Mouse (Mus musculus) megakaryocyte, embryonic 14.5 days (primary cell): ENCODE data around the gene Gm20716. TPM values are rescaled to one million over a fixed set of nuclear protein-coding genes. Genes with fewer than 3 reads are reported as not detected.
A peak's percentile ranks its signal among the peaks of the same experiment; 100 is the strongest.

Experiments used
- H3K27me3 ChIP-seq: replicated peaks from 2 replicates; pipeline ENCODE3; 2012; ENCODE audit warnings: inconsistent platforms
- H3K36me3 ChIP-seq: replicated peaks from 2 replicates; pipeline ENCODE3; 2012; ENCODE audit warnings: low read length, inconsistent platforms, mixed read lengths
- H3K4me1 ChIP-seq: 2 replicates; pipeline ENCODE4 v1.6.1; 2012; ENCODE audit warnings: inconsistent platforms
- H3K4me3 ChIP-seq: replicated peaks from 2 replicates; pipeline ENCODE3; 2012; ENCODE audit warnings: moderate library complexity, mild to moderate bottlenecking, inconsistent platforms
- H3K9me3 ChIP-seq: 2 replicates; pipeline ENCODE4 v1.6.1; 2012; ENCODE audit warnings: inconsistent platforms
- FLI1 ChIP-seq: IDR thresholded peaks from 2 replicates; pipeline ENCODE4 v1.6.1; 2012; ENCODE audit warnings: low read length, inconsistent platforms, mixed read lengths
- GATA1 ChIP-seq: IDR thresholded peaks from 3 replicates; pipeline ENCODE4 v1.6.1; 2012; ENCODE audit warnings: mixed read lengths, low read length, inconsistent platforms, borderline replicate concordance
- polyA plus RNA-seq: library from polyadenylated mRNA; stranded (reverse); fragments of >175 nt; gene quantifications from 2 replicates; pipeline ENCODE4 v1.2.3, GENCODE M21; 2012; ENCODE audit warnings: low replicate concordance; ENCODE audit not compliant: insufficient read depth

Gm20716 gene
- polyA plus RNA-seq = not detected in 2 replicates

DNA sequence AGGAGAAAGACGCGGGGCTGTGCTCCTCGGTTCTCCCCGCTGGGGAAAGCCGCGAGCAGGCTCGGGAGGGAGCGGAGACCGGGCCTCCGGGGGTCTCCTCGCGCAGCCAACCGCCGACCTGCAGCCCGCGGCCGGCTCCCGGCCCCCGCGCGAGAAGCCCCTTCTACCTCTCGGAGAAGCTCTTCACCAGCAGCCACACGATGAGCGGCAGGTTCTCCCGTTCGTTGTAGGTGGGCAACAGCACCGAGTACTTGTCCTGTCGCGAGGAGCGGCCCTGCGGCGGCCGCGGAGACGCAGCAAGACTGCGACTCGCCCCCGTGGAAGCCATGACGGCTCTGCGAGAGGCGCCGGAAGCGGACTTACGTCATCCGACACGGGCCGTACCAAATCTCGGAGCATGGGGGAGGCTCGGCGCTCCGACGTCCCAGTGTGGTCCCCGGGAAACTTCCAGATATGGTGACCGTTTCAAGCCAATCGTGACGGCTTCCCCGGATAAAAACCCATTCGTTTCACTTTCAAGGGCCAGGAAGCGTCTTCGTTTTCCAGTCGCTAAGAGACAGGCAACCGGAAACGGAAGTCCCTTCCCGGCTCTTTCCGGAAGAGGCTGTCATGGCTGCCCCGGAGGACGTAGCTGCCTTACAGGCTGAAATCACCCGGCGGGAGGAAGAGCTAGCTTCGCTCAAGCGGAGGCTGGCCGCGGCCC, at the start of gene Gm20716, which contains the start of the genes Dpm1 and Mocs3:
Gene Gm20716, minus strand, starts transcription at position 339 of the 703 bp plus-strand sequence.
Gene Dpm1, minus strand, starts transcription at position 566 of the 703 bp plus-strand sequence.
Gene Mocs3, plus strand, starts transcription at position 597 of the 703 bp plus-strand sequence.
- peaks cover 63% of the 10 kb centered on the region for H3K4me1 ChIP-seq
- peak within 1 kb of the TSS; percentile 99 for H3K4me3 ChIP-seq
- no peaks in the 10 kb centered on the region for H3K9me3 ChIP-seq
- H3K27me3 ChIP-seq = no peaks in the 10 kb centered on the region
- peaks cover 47% of the 10 kb centered on the region for H3K36me3 ChIP-seq
- peak; percentile 90; the same call in 1 of the 2 replicates for TF ChIP-seq FLI1
- no peak for TF ChIP-seq GATA1

GRCm38 (mm10) chr2:168274374-168274935, 44.3 kb upstream of the Gm20716 start:
- H3K4me1 ChIP-seq = peaks cover 37% of the 10 kb centered on the region
- peak overlapping the region; percentile 76 for H3K4me3 ChIP-seq
- H3K27me3 ChIP-seq = peaks cover 92% of the 10 kb centered on the region
- no peaks in the 10 kb centered on the region for H3K36me3 ChIP-seq
- H3K9me3 ChIP-seq = peaks cover 17% of the 10 kb centered on the region
- TF ChIP-seq GATA1 (no peak), FLI1 (no peak)

DNA sequence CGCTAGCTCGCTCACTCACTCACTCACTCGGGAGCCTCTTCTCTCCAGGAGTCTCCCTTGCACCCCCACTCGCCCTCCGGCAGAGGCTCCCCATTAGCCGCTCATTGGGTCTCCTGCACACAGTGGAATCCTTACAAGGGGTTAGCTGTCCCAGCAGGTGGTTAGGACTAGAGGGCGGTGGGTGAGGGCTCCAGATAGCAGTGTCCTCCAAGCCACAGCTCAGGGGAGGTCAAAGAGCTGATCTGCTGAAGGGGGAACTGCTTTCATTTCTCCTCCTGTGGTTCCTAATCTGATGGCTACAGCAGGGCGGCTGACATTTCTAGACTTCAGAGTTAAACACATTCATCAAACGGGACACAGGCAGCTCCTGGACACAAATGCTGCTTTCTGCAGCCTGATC, 43.2 kb upstream of the Gm20716 start:
- Histone ChIP-seq H3K27me3 (peaks cover 91% of the 10 kb centered on the region), H3K4me1 (peaks cover 38% of the 10 kb centered on the region), H3K4me3 (peak overlapping the region; percentile 76), H3K36me3 (no peaks in the 10 kb centered on the region), H3K9me3 (peaks cover 17% of the 10 kb centered on the region)
- TF ChIP-seq GATA1 (no peak), FLI1 (no peak)

DNA sequence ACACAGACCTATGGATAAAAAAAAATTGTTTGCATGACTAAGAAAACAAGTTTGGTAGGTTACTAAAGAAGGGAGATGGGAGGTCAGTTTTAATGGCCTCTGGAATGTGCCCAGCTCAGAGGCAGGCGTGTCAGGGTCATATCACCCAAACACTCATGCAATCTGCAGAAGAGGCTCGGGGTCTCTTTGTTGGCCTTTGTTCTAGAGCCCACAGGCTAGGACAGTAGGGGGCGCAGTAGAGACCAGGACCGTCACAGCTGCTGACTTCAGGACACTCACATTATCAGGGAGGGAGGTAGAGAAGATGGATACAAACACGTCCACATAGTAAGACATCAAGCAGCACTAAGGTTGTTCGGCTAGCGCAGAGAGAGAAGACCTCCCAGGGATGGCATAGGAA, 37.9 kb upstream of the Gm20716 start:
- H3K4me1 ChIP-seq = peaks cover 26% of the 10 kb centered on the region
- peaks cover 58% of the 10 kb centered on the region for H3K27me3 ChIP-seq
- TF ChIP-seq GATA1 = no peak
- H3K4me3 ChIP-seq = no peak overlapping the region
- peaks cover 15% of the 10 kb centered on the region for H3K9me3 ChIP-seq
- H3K36me3 ChIP-seq = no peaks in the 10 kb centered on the region

- peaks cover 10% of the 10 kb centered on the region; the same call in 1 of the 2 replicates for H3K9me3 ChIP-seq
- no peak for TF ChIP-seq GATA1
- TF ChIP-seq FLI1 = no peak
- peak overlapping the region; percentile 51 for H3K4me3 ChIP-seq
- peaks cover 50% of the 10 kb centered on the region for H3K27me3 ChIP-seq
- peaks cover 66% of the 10 kb centered on the region for H3K4me1 ChIP-seq
- H3K36me3 ChIP-seq = no peaks in the 10 kb centered on the region
These were observed 30.7 kb upstream of the Gm20716 start for GRCm38 (mm10) chr2:168260900-168261299.

- TF ChIP-seq FLI1 (no peak), GATA1 (no peak)
- Histone ChIP-seq H3K4me3 (no peak overlapping the region), H3K4me1 (peaks cover 66% of the 10 kb centered on the region), H3K36me3 (no peaks in the 10 kb centered on the region), H3K27me3 (peaks cover 51% of the 10 kb centered on the region), H3K9me3 (peaks cover 10% of the 10 kb centered on the region; the same call in 1 of the 2 replicates)
These were observed 30.0 kb upstream of the Gm20716 start for GRCm38 (mm10) chr2:168260124-168260523.

DNA sequence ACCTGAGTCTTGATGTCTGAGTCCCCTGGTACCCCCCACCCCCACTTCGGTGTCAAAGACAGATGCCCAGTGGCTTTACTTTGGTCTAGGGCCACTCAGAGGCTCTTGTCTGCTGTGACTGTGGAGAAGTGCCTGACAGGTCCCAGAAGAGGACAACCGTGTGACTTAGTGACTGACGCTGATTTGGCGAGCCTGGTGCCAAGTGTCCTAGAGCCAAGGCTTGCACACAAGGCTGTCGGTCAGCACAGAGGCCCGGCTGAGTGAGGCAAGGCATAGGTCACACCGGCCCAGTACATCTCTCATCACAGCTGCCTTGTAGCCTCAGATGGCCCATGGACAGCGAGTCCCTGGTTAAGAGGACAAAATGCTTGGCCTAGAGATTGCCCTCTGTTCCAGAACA, 28.9 kb upstream of the Gm20716 start:
- peaks cover 49% of the 10 kb centered on the region for H3K27me3 ChIP-seq
- H3K36me3 ChIP-seq = no peaks in the 10 kb centered on the region
- H3K9me3 ChIP-seq = peaks cover 10% of the 10 kb centered on the region; the same call in 1 of the 2 replicates
- peaks cover 76% of the 10 kb centered on the region for H3K4me1 ChIP-seq
- TF ChIP-seq FLI1 = no peak
- no peak for TF ChIP-seq GATA1
- no peak overlapping the region for H3K4me3 ChIP-seq

DNA sequence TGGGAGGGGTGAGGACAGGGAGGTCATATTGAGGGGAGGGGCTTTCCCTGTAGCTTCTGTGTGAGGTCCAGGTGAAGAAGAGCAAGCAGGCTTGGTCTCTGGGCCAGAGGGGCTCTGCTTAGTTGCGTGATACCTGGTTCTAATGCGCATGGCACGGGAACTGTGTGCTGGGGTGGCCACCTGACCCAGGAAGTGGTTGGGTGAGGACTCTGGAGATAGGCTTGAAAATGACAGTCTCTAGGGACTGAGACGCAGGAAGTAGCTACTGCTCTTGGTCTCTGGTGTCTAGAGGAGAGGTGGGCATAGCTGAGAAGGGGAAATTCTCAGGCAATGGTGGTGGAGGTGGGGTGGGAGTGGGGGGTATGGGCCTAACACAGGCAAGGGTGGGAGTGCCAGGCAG, 27.0 kb upstream of the Gm20716 start:
- H3K36me3 ChIP-seq = no peaks in the 10 kb centered on the region
- no peak overlapping the region for H3K4me3 ChIP-seq
- H3K9me3 ChIP-seq = peaks cover 7% of the 10 kb centered on the region; the same call in 1 of the 2 replicates
- no peak for TF ChIP-seq GATA1
- TF ChIP-seq FLI1 = no peak
- H3K27me3 ChIP-seq = peaks cover 52% of the 10 kb centered on the region
- peaks cover 85% of the 10 kb centered on the region for H3K4me1 ChIP-seq

GRCm38 (mm10) chr2:168256506-168256905, 26.3 kb upstream of the Gm20716 start:
- peaks cover 7% of the 10 kb centered on the region; the same call in 1 of the 2 replicates for H3K9me3 ChIP-seq
- no peaks in the 10 kb centered on the region for H3K36me3 ChIP-seq
- peaks cover 52% of the 10 kb centered on the region for H3K27me3 ChIP-seq
- H3K4me1 ChIP-seq = peaks cover 92% of the 10 kb centered on the region
- TF ChIP-seq FLI1 (no peak), GATA1 (no peak)
- H3K4me3 ChIP-seq = no peak overlapping the region

DNA sequence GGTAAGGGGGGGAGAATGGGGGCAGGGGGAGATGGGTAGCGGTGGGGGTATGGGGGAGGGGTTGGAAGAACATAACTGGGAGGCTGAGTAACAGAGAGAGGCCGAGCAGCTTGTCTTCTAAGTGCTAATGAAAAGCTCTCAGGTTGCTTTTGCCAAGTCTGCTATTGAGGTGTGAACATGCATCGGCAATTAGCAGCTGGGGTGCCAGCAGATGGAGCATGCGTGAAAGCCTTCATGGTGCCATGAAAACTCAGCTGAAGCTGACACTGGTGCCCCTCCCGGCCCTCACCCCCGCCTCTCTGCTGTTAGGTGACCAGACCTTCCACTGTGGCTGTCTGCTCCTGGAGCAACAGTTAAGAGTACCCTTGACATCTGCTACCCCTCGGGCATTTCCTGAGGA, 23.7 kb upstream of the Gm20716 start:
- Histone ChIP-seq H3K27me3 (peaks cover 36% of the 10 kb centered on the region), H3K4me3 (peak overlapping the region; percentile 1), H3K4me1 (peaks cover 84% of the 10 kb centered on the region), H3K36me3 (no peaks in the 10 kb centered on the region), H3K9me3 (no peaks in the 10 kb centered on the region)
- TF ChIP-seq FLI1 (no peak), GATA1 (no peak)
